Comparison of ENCODE assay signal across 29 mouse cellular contexts in the genomic region with DNA sequence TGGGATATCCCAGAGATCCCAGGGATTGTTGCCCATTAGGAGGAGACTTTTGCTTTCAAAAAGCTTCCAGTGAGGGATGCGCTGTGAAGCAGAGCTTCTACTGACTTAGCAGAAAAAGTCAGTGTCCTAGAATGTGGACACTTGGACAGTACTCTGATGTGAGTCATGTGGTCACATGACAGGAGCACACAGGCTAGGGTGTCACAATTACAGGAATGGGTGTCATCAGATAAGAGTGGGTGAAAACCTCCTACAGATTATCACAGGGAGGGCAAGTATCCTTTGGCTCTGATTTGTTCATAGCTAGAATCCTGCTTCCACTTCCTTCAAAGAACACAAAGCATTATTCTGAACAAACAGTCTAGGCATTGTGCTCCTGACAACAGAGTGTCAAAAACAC. TPM values are rescaled to one million over a fixed set of nuclear protein-coding genes. Genes with fewer than 3 reads are reported as not detected.
DNase-seq lines count a peak whose midpoint lies in the region; ATAC-seq and TF ChIP-seq lines count a peak whose summit lies in the region.
"Had no signal": no experiment of that assay in that cellular context is flagged by ENCODE, and none has a peak within 500 bp of the region (broad histone marks: within the 10 kb centered on the region; RNA-seq: fewer than 3 reads in every experiment).

No protein-coding gene starts in this region.

- peaks cover 0 to 21% of the 10 kb centered on the region in 2 experiments; a peak in 2 of 4 replicates for H3K36me3 ChIP-seq in MEL (ENCODE audit: control insufficient read depth in 1 of 2, insufficient read depth in 2 of 2, low read length in 2 of 2)
- no peaks in the 10 kb centered on the region for H3K36me3 ChIP-seq in myocyte (ENCODE audit: control insufficient read depth, insufficient read depth)
- H3K36me3 ChIP-seq in hindbrain, embryonic 13.5 days, result no peaks in the 10 kb centered on the region
- H3K36me3 ChIP-seq: embryonic facial prominence, embryonic 10.5 days; embryonic facial prominence, embryonic 15.5 days; forebrain, embryonic 12.5 days; heart, embryonic 13.5 days; hindbrain, embryonic 10.5 days; liver, embryonic 13.5 days; midbrain, embryonic 10.5 days; midbrain, embryonic 15.5 days; neural tube, embryonic 12.5 days; stomach, embryonic 15.5 days had no signal

- 100% methylated on average over 1 of the region's 1 CpGs for WGBS in hindbrain, embryonic 13.5 days

- peak; percentile 20 to 29 for DNase-seq in heart, adult 18-20 months
- no peak for DNase-seq in heart, postnatal 36 days
- peak; percentile 23 for DNase-seq in lung, postnatal 25 days (ENCODE audit: low spot score)
- DNase-seq in lung, postnatal 10 days, result no peak
- DNase-seq in MEL (ENCODE audit: low read depth, low spot score), result no peak
- DNase-seq in B cell, adult 2 months, result no peak
- DNase-seq: cerebellum, adult 2 months; cerebellum, postnatal 14 days; forebrain, postnatal 0 days; gastrocnemius, postnatal 36 days; heart, postnatal 10 days; kidney, adult 18-20 months; kidney, postnatal 4 days; liver, embryonic 13.5 days; lung, embryonic 14.5 days; right cerebral cortex, postnatal 14 days had no signal

- no peak for TF ChIP-seq CTCF in MEL (IDR thresholded peaks at IDR 0.05 in 2 of 3, conservative IDR thresholded peaks at IDR 0.05 in 1 of 3; ENCODE audit: control insufficient read depth in 1 of 3, insufficient read depth in 1 of 3, low read depth in 2 of 3, low read length in 3 of 3, poor library complexity in 1 of 3, severe bottlenecking in 1 of 3)

- H3K79me2 ChIP-seq in MEL (ENCODE audit: control insufficient read depth, insufficient read depth, low read length, poor library complexity) (no peaks in the 10 kb centered on the region), myocyte (ENCODE audit: control insufficient read depth, insufficient read depth) (no peaks in the 10 kb centered on the region)

- H3K4me3 ChIP-seq in MEL (ENCODE audit: control insufficient read depth in 1 of 2, insufficient read depth in 1 of 2, low read depth in 2 of 2, low read length in 2 of 2) (no peak overlapping the region), myocyte (no peak overlapping the region)
- no peak overlapping the region for H3K4me3 ChIP-seq in hindbrain, embryonic 13.5 days
- H3K4me3 ChIP-seq: embryonic facial prominence, embryonic 10.5 days; embryonic facial prominence, embryonic 15.5 days; forebrain, embryonic 12.5 days; heart, embryonic 13.5 days; hindbrain, embryonic 10.5 days; liver, embryonic 13.5 days; midbrain, embryonic 10.5 days; midbrain, embryonic 15.5 days; neural tube, embryonic 12.5 days; stomach, embryonic 15.5 days had no signal

- H3K27me3 ChIP-seq in MEL (ENCODE audit: control insufficient read depth in 1 of 2, insufficient read depth in 2 of 2, low read length in 2 of 2) (no peaks in the 10 kb centered on the region), myocyte (ENCODE audit: control insufficient read depth, insufficient read depth, insufficient read length) (no peaks in the 10 kb centered on the region)
- H3K27me3 ChIP-seq in hindbrain, embryonic 13.5 days, result no peaks in the 10 kb centered on the region
- H3K27me3 ChIP-seq: embryonic facial prominence, embryonic 15.5 days; forebrain, embryonic 12.5 days; heart, embryonic 13.5 days; liver, embryonic 13.5 days; midbrain, embryonic 15.5 days; neural tube, embryonic 12.5 days; stomach, embryonic 15.5 days had no signal

- peaks cover 13 to 23% of the 10 kb centered on the region in 2 experiments for H3K4me1 ChIP-seq in MEL (ENCODE audit: control insufficient read depth in 1 of 2, insufficient read depth in 2 of 2, low read length in 2 of 2)
- no peaks in the 10 kb centered on the region for H3K4me1 ChIP-seq in hindbrain, embryonic 13.5 days (replicated peaks)
- H3K4me1 ChIP-seq: forebrain, embryonic 12.5 days; midbrain, embryonic 10.5 days; midbrain, embryonic 15.5 days; neural tube, embryonic 12.5 days had no signal

- no peak for TF ChIP-seq RAD21 in MEL (IDR thresholded peaks at IDR 0.05; ENCODE audit: low read depth, low read length)

- no peak overlapping the region for H3K27ac ChIP-seq in MEL (ENCODE audit: control insufficient read depth, low read depth, low read length)
- H3K27ac ChIP-seq in hindbrain, embryonic 13.5 days, result no peak overlapping the region
- H3K27ac ChIP-seq: embryonic facial prominence, embryonic 10.5 days; embryonic facial prominence, embryonic 15.5 days; forebrain, embryonic 12.5 days; heart, embryonic 13.5 days; hindbrain, embryonic 10.5 days; kidney, postnatal 0 days; liver, embryonic 13.5 days; midbrain, embryonic 10.5 days; midbrain, embryonic 15.5 days; neural tube, embryonic 12.5 days; stomach, embryonic 15.5 days had no signal

- H3K9ac ChIP-seq in MEL (ENCODE audit: control insufficient read depth, low read depth, low read length, poor library complexity, severe bottlenecking), result no peak overlapping the region
- H3K9ac ChIP-seq in hindbrain, embryonic 13.5 days, result no peak overlapping the region
- H3K9ac ChIP-seq: embryonic facial prominence, embryonic 15.5 days; forebrain, embryonic 12.5 days; forebrain, postnatal 0 days; heart, embryonic 13.5 days; liver, embryonic 13.5 days; lung, embryonic 14.5 days; midbrain, embryonic 15.5 days; neural tube, embryonic 12.5 days; stomach, embryonic 15.5 days had no signal

- intact Hi-C loops in heart, postnatal 36 days (cut with DNase I), result no loop called here

- H3ac ChIP-seq in myocyte (ENCODE audit: control insufficient read depth, insufficient read length), result no peak overlapping the region

- ATAC-seq in hindbrain, embryonic 13.5 days (ENCODE audit: low FRiP score), result no peak
- ATAC-seq: forebrain, postnatal 0 days; hindbrain, embryonic 16.5 days; midbrain, embryonic 15.5 days had no signal

- no peak for TF ChIP-seq EP300 in MEL (IDR thresholded peaks at IDR 0.05; ENCODE audit: low read depth in 1 of 2, low read length in 2 of 2)

- H3K9me3 ChIP-seq in MEL (replicated peaks; ENCODE audit: insufficient read depth, low read length), result no peaks in the 10 kb centered on the region
- H3K9me3 ChIP-seq in hindbrain, embryonic 13.5 days, result no peaks in the 10 kb centered on the region
- H3K9me3 ChIP-seq: embryonic facial prominence, embryonic 10.5 days; embryonic facial prominence, embryonic 15.5 days; forebrain, embryonic 12.5 days; heart, embryonic 13.5 days; hindbrain, embryonic 10.5 days; liver, embryonic 13.5 days; midbrain, embryonic 10.5 days; midbrain, embryonic 15.5 days; neural tube, embryonic 12.5 days; stomach, embryonic 15.5 days had no signal

- H3K4me2 ChIP-seq in myocyte (ENCODE audit: low read depth), result peak overlapping the region; percentile 40
- no peak overlapping the region for H3K4me2 ChIP-seq in hindbrain, embryonic 13.5 days
- H3K4me2 ChIP-seq: embryonic facial prominence, embryonic 15.5 days; forebrain, embryonic 12.5 days; heart, embryonic 13.5 days; liver, embryonic 13.5 days; lung, embryonic 14.5 days; midbrain, embryonic 15.5 days; neural tube, embryonic 12.5 days; stomach, embryonic 15.5 days had no signal

- TF ChIP-seq POLR2A in MEL (IDR thresholded peaks at IDR 0.05; ENCODE audit: control insufficient read depth in 1 of 2, insufficient read depth in 1 of 2, low read depth in 1 of 2, low read length in 2 of 2, poor library complexity in 1 of 2), result no peak
- no peak for TF ChIP-seq POLR2A in myocyte (IDR thresholded peaks at IDR 0.05; ENCODE audit: insufficient read length, low read depth)

TF ChIP-seq in MEL, 35 proteins besides CTCF, POLR2A, EP300 and RAD21:
- TF ChIP-seq E2F4 (IDR thresholded peaks at IDR 0.05; ENCODE audit: borderline replicate concordance, low read depth, low read length) (no peak), TAL1 (IDR thresholded peaks at IDR 0.05; ENCODE audit: low read length) (no peak), USF1 (IDR thresholded peaks at IDR 0.05; ENCODE audit: low read depth, low read length) (0 out of 2 replicates have a peak, but pooled peaks have one; percentile 38), RCOR1 (IDR thresholded peaks at IDR 0.05; ENCODE audit: low read depth, low read length) (no peak)

TF ChIP-seq in myocyte, 11 proteins besides CTCF, POLR2A, EP300 and RAD21:
- no peak for TF ChIP-seq E2F4 (IDR thresholded peaks at IDR 0.05; ENCODE audit: insufficient read depth)
- TF ChIP-seq USF1 (IDR thresholded peaks at IDR 0.05; ENCODE audit: low read depth), result peak; percentile 92
- peak; percentile 75; the same call in 1 of the 2 replicates for TF ChIP-seq CEBPB (IDR thresholded peaks at IDR 0.05; ENCODE audit: insufficient read depth, poor library complexity, severe bottlenecking)
TF ChIP-seq in myocyte: peak in this region for 2.

RNA-seq across cellular contexts. Expression of a gene that starts 27.4 kb away (rescaled TPM):
- total RNA-seq in heart, adult 18-20 months (2021), result 100 to 1,000 TPM; 218 to 254 TPM
- 100 to 1,000 TPM; 280 to 282 TPM for total RNA-seq in heart, postnatal 36 days (2021)
- total RNA-seq in MEL (2012; rRNA removed), result 20.1 and 22.5 TPM in 2 replicates
- 10 to 100 TPM in 1 of 2 experiments, not detected in 1; 39.2 TPM for polyA plus RNA-seq in MEL (2012; ENCODE audit: insufficient read depth in 1 of 2, insufficient read length in 2 of 2, low read depth in 1 of 2, low replicate concordance in 2 of 2, missing spikeins in 1 of 2)
- 778 TPM for polyA plus RNA-seq in myocyte (2012; fragmentation: generic; extraction: Trizol)
- 129 and 131 TPM in 2 replicates for polyA plus RNA-seq in hindbrain, embryonic 13.5 days (2015; fragmentation: Nextera tagmentation; extraction: Ambion mirVana)

RNA-seq across cellular contexts. Expression of a gene that starts 34.0 kb away (rescaled TPM):
- total RNA-seq in heart, adult 18-20 months (2021), result 1 to 10 TPM; 2.5 to 4.4 TPM
- total RNA-seq in heart, postnatal 36 days (2021), result 1 to 10 TPM; 2.2 to 2.7 TPM
- total RNA-seq in MEL (2012; rRNA removed), result 3.4 and 3.6 TPM in 2 replicates
- polyA plus RNA-seq in MEL (2012; ENCODE audit: insufficient read depth in 1 of 2, insufficient read length in 2 of 2, low read depth in 1 of 2, low replicate concordance in 2 of 2, missing spikeins in 1 of 2) (1 to 10 TPM in 1 of 2 experiments, not detected in 1; 9.3 TPM), myocyte (2012; fragmentation: generic; extraction: Trizol) (11.4 TPM)
- 16.6 and 18.1 TPM in 2 replicates for polyA plus RNA-seq in hindbrain, embryonic 13.5 days (2015; fragmentation: Nextera tagmentation; extraction: Ambion mirVana)

Comparison
In these comparisons a context has a peak if more than half of its experiments do, and no peak if none do; other contexts are left out.
1. DNase-seq: peak in heart, adult 18-20 months (2 of 2) and lung, postnatal 25 days (single experiment); none in heart, postnatal 36 days (0 of 2), lung, postnatal 10 days (single experiment), MEL (single experiment) and B cell, adult 2 months (0 of 2).